Mouse (Mus musculus) bone marrow macrophage, adult 2 months (primary cell): Measurements from ENCODE around the gene Popdc2.

Experiments used
- CTCF ChIP-seq: IDR thresholded peaks from 2 replicates; pipeline ENCODE4 v1.5.1; 2012; ENCODE audit warnings: low read depth, mild to moderate bottlenecking, low read length, moderate library complexity
- POLR2A ChIP-seq: IDR thresholded peaks from 2 replicates; pipeline ENCODE4 v1.6.1; 2012; ENCODE audit warnings: mild to moderate bottlenecking, low read depth, low read length, borderline replicate concordance

GRCm38 (mm10) chr16:38318492-38318891, 43.5 kb upstream of the Popdc2 start:
- TF ChIP-seq POLR2A (no peak), CTCF (no peak)
